Mouse (Mus musculus): ENCODE measurements around the gene Hcar1.

DNA sequence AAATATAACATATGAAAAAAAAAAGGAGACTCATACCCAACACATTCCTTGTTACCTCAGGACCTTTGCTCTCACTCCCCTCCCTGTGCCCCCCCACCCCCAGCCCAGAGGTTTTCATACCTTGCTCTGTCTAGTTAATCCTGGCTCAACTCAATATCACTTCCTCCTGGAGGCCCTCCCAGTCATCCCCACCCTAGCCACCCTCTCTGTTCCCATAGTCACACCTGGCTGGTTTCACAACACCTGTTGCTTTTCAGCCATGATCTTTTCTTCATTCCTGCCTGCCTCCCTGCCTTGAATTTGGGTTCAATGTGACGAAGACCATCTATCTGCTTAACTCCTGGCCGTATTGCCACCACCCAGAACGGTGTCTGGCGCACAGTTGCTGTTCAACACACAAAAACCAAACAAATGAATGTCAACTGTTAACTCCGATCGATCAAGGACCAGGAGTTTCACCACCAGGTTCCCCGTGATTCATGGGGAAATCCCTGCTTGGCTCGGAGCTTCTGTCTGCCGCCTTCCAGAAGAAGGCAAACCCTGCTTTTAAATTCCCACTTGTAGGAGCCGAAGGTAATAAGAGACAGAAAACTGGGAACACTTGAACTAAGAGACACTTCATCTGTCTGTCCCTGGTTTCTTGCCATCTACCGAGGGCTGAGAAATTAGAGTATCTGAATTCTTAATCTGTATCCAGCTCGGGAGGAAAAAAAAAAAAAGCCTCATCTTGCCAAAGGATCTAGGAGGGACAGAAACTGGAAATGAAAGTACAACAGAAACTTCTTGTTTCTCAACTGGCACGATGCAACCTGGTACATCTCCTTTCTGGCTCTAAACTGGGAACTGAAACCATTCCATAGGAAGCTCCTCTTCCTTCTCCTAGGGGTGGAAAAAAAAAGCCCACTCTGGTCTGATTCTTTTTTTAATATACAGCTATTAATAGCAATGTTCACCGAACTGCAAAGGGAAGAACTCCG, 17.2 kb downstream of the Hcar1 start:
- TF ChIP-seq POLR2A (IDR thresholded peaks at IDR 0.05; ENCODE audit: control insufficient read depth, low read depth, low read length) (no peak), CTCF (IDR thresholded peaks at IDR 0.05; ENCODE audit: control insufficient read depth, insufficient read depth, insufficient replicate concordance, low read depth, low read length) (no peak)

Data from testis, adult 2 months (tissue).